Mouse (Mus musculus): ENCODE measurements at regions not wholly inside any gene's neighbourhood (a gene's known extent, or its start where the extent isn't known, plus 50 kb on each side); places are given as distances from the start of the nearest gene placed in this dataset.

- no peaks in the 10 kb centered on the region for H3K27me3 ChIP-seq (ENCODE audit: control insufficient read depth, insufficient read depth, low read length)
- H3K27ac ChIP-seq (replicated peaks): no peak overlapping the region
- no peaks in the 10 kb centered on the region for H3K4me1 ChIP-seq (replicated peaks; ENCODE audit: control insufficient read depth, insufficient read depth)
- ATAC-seq (ENCODE audit: low FRiP score, low TSS enrichment) (no peak), DNase-seq (ENCODE audit: low spot score) (no peak)
- no peak overlapping the region for H3K9ac ChIP-seq (ENCODE audit: low read length)
- no peaks in the 10 kb centered on the region for H3K36me3 ChIP-seq (ENCODE audit: control insufficient read depth, insufficient read depth, low read length)
- H3K4me2 ChIP-seq (replicated peaks; ENCODE audit: low read depth): no peak overlapping the region
- H3K9me3 ChIP-seq (ENCODE audit: control insufficient read depth, low read length): no peaks in the 10 kb centered on the region
- TF ChIP-seq EP300 (optimal IDR thresholded peaks at IDR 0.05): no peak
- TF ChIP-seq CTCF (IDR thresholded peaks at IDR 0.05; ENCODE audit: low read depth): no peak
- H3K4me3 ChIP-seq (ENCODE audit: low read depth, low read length): no peak overlapping the region
- WGBS: 51% methylated on average over 18 of the region's 18 CpGs
Observed at GRCm38 (mm10) chr12:118594781-118595574, 251.2 kb upstream of the Sp8 start.

GRCm38 (mm10) chr12:118583829-118584628, 262.1 kb upstream of the Sp8 start:
- 77% methylated on average over 12 of the region's 12 CpGs for WGBS
- Histone ChIP-seq H3K9ac (ENCODE audit: low read length) (no peak overlapping the region), H3K4me3 (ENCODE audit: low read depth, low read length) (no peak overlapping the region), H3K4me2 (replicated peaks; ENCODE audit: low read depth) (no peak overlapping the region), H3K9me3 (ENCODE audit: control insufficient read depth, low read length) (no peaks in the 10 kb centered on the region), H3K4me1 (replicated peaks; ENCODE audit: control insufficient read depth, insufficient read depth) (no peaks in the 10 kb centered on the region), H3K27ac (replicated peaks) (no peak overlapping the region), H3K36me3 (ENCODE audit: control insufficient read depth, insufficient read depth, low read length) (no peaks in the 10 kb centered on the region), H3K27me3 (ENCODE audit: control insufficient read depth, insufficient read depth, low read length) (no peaks in the 10 kb centered on the region)
- TF ChIP-seq EP300 (optimal IDR thresholded peaks at IDR 0.05) (no peak), CTCF (IDR thresholded peaks at IDR 0.05; ENCODE audit: low read depth) (no peak)
- ATAC-seq (ENCODE audit: low FRiP score, low TSS enrichment) (no peak), DNase-seq (ENCODE audit: low spot score) (no peak)

GRCm38 (mm10) chr12:118569811-118570210, 268.6 kb upstream of the Sp4 start:
- H3K4me2 ChIP-seq (replicated peaks; ENCODE audit: low read depth): no peak overlapping the region
- no peaks in the 10 kb centered on the region for H3K36me3 ChIP-seq (ENCODE audit: control insufficient read depth, insufficient read depth, low read length)
- H3K9me3 ChIP-seq (ENCODE audit: control insufficient read depth, low read length): no peaks in the 10 kb centered on the region
- no peak for DNase-seq (ENCODE audit: low spot score)
- H3K27me3 ChIP-seq (ENCODE audit: control insufficient read depth, insufficient read depth, low read length): no peaks in the 10 kb centered on the region
- H3K4me3 ChIP-seq (ENCODE audit: low read depth, low read length): no peak overlapping the region
- no peak for ATAC-seq (ENCODE audit: low FRiP score, low TSS enrichment)
- WGBS: 50% methylated on average over 2 of the region's 2 CpGs
- no peaks in the 10 kb centered on the region for H3K4me1 ChIP-seq (replicated peaks; ENCODE audit: control insufficient read depth, insufficient read depth)
- H3K9ac ChIP-seq (ENCODE audit: low read length): no peak overlapping the region
- no peak overlapping the region for H3K27ac ChIP-seq (replicated peaks)
- no peak for TF ChIP-seq CTCF (IDR thresholded peaks at IDR 0.05; ENCODE audit: low read depth)
- no peak for TF ChIP-seq EP300 (optimal IDR thresholded peaks at IDR 0.05)

GRCm38 (mm10) chr12:118566681-118567080, 265.4 kb upstream of the Sp4 start:
- Histone ChIP-seq H3K4me2 (replicated peaks; ENCODE audit: low read depth) (no peak overlapping the region), H3K4me1 (replicated peaks; ENCODE audit: control insufficient read depth, insufficient read depth) (no peaks in the 10 kb centered on the region), H3K4me3 (ENCODE audit: low read depth, low read length) (no peak overlapping the region), H3K9ac (ENCODE audit: low read length) (no peak overlapping the region), H3K27me3 (ENCODE audit: control insufficient read depth, insufficient read depth, low read length) (no peaks in the 10 kb centered on the region), H3K27ac (replicated peaks) (no peak overlapping the region), H3K9me3 (ENCODE audit: control insufficient read depth, low read length) (no peaks in the 10 kb centered on the region), H3K36me3 (ENCODE audit: control insufficient read depth, insufficient read depth, low read length) (no peaks in the 10 kb centered on the region)
- no peak for ATAC-seq (ENCODE audit: low FRiP score, low TSS enrichment)
- TF ChIP-seq CTCF (IDR thresholded peaks at IDR 0.05; ENCODE audit: low read depth) (no peak), EP300 (optimal IDR thresholded peaks at IDR 0.05) (no peak)
- DNase-seq (ENCODE audit: low spot score): no peak

GRCm38 (mm10) chr12:118564394-118565112, 263.3 kb upstream of the Sp4 start:
- no peak overlapping the region for H3K4me3 ChIP-seq (ENCODE audit: low read depth, low read length)
- no peaks in the 10 kb centered on the region for H3K27me3 ChIP-seq (ENCODE audit: control insufficient read depth, insufficient read depth, low read length)
- no peak for TF ChIP-seq CTCF (IDR thresholded peaks at IDR 0.05; ENCODE audit: low read depth)
- no peak for TF ChIP-seq EP300 (optimal IDR thresholded peaks at IDR 0.05)
- no peak overlapping the region for H3K9ac ChIP-seq (ENCODE audit: low read length)
- no peak overlapping the region for H3K27ac ChIP-seq (replicated peaks)
- H3K4me2 ChIP-seq (replicated peaks; ENCODE audit: low read depth): no peak overlapping the region
- WGBS: 22% methylated on average over 9 of the region's 9 CpGs
- DNase-seq (ENCODE audit: low spot score) (no peak), ATAC-seq (ENCODE audit: low FRiP score, low TSS enrichment) (no peak)
- no peaks in the 10 kb centered on the region for H3K4me1 ChIP-seq (replicated peaks; ENCODE audit: control insufficient read depth, insufficient read depth)
- H3K36me3 ChIP-seq (ENCODE audit: control insufficient read depth, insufficient read depth, low read length): no peaks in the 10 kb centered on the region
- H3K9me3 ChIP-seq (ENCODE audit: control insufficient read depth, low read length): no peaks in the 10 kb centered on the region
